Mouse (Mus musculus) adrenal gland, adult (tissue): Measurements from ENCODE around the gene Cacna1h.

ENCODE experiments used
- DNase-seq, 2 experiments: peaks; one replicate each; pipeline ENCODE4 v3.0.0; 2022 to 2023; ENCODE audit warnings: low spot score in 1 of 2; ENCODE audit not compliant: inconsistent age in 2 of 2

Cacna1h gene

DNA sequence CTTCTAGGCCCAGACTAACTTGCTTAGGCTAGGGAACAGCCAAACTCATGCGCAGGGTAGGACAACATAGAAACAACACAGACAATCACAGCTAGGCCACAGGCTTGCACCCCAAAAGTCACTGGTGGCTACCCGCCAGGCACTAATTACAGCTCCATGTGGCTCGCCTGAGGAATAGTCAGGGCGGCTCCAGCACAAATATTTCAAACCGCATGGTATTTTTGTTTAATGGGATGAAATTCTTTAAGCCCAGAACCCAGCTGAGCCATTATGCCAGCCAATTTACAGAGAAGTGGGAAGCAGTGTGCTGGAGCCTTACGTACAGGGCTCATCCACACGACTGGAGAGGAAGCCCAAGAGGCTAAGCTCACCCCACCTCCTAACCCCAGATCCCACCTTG is 24.0 kb downstream of the Cacna1h start:
- DNase-seq = peak in 1 of 2 experiments; percentile 40

GRCm38 (mm10) chr17:25408302-25408999 is 25.1 kb downstream of the Cacna1h start:
- DNase-seq = peak; percentile 71 to 85

DNA sequence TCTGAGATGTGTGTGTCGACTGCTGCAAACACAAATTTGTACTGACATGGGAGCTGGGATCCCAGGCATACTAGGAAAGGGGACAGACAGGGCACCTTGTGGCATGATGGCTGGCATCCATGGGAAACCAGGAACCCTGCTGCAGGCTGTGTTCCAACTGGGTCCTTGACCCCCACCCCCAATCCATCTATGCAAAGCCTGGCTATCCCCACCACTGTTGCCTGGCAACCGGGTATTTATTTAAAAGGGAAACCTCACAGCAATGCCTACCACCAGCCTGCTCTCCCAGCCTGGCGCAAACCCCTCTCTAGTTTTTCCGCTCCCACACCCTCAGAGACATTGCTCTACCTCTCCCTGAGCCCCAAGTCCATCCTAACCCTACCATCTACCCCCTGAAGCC is 26.2 kb downstream of the Cacna1h start:
- peak in 1 of 2 experiments; percentile 68 for DNase-seq

GRCm38 (mm10) chr17:25406011-25406441 is 27.6 kb downstream of the Cacna1h start:
- peak; percentile 65 to 76 for DNase-seq

GRCm38 (mm10) chr17:25405224-25405895 is 28.2 kb downstream of the Cacna1h start:
- DNase-seq = peak; percentile 79 to 86

GRCm38 (mm10) chr17:25404190-25404589 is 29.4 kb downstream of the Cacna1h start:
- DNase-seq = no peak

- DNase-seq = no peak
These were observed 31.4 kb downstream of the Cacna1h start for GRCm38 (mm10) chr17:25402224-25402623.

- DNase-seq = peak in 1 of 2 experiments; percentile 51
These were observed 32.1 kb downstream of the Cacna1h start for GRCm38 (mm10) chr17:25401491-25401890.

DNA sequence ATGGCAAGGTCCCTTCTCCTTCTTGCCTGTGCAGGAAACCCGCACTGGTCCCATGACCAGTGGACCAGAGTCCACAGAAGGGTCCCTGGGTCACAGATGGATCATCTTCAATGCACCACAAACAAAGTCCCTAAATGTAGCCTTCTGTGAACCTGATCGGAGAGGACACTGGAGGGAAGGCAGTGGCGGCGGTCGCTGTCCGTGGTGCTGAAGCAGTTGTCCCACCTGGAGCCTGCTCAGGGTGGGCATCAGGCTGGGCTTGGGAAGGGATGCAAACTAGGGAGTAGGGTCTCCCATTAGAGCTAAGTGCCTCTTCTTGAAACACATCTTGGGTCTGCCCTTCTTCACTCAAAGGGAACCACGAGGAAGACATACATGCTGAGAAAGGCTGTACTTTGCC is 33.1 kb downstream of the Cacna1h start:
- DNase-seq = peak in 1 of 2 experiments; percentile 75

DNA sequence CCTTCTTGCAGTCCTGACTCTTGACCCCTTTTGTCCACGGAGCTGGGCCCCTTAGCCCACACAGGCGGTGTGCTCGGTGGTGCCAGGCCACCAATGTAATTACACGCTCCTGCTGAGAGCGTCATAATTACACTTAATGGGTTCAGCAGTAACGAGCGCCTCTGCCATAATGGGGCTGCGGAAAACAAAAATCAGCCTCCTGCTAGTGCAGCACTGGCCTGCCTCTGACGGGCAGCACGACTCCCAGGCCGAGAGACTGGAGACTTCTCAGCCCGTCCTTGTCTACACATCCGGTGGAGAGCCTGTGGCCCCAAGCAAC is 35.1 kb downstream of the Cacna1h start:
- DNase-seq = peak in 1 of 2 experiments; percentile 48

DNA sequence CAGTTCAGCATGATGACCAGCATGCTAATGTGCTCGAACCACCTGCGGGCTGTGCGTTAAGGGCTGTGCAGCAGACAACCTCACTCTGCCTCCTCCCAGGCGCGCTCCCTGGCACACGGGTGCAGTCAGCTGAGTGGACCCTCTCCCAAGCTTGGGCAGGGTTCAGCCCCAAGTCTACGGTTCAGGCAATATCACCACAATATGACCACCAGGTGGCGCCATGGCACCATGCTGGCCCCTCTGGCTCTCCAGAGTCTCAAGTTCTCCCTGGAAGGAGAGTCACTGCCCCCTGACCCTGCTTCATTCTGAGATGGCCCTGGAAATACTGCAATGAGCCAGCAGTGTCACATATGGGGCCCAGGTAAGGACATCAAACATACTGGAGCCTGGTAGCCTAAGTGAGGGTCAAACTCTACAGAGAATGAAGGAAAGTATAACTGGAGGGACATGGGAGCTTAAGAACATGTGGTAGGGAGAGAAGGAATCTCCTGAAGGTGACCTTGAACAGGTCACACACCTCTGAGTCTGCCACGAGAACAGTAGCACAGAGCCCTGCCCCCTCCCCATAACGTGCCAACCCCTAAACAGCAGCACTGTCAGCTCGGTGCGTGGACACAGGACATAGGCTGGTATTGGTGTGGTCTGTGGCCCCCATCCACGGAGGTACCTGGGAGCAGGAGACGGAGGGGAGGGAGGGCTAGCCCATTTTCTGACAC is 35.6 kb downstream of the Cacna1h start:
- peak; percentile 83 to 94 for DNase-seq

- peak; percentile 76 to 83 for DNase-seq
These were observed 39.1 kb downstream of the Cacna1h start for GRCm38 (mm10) chr17:25394526-25394925.

DNA sequence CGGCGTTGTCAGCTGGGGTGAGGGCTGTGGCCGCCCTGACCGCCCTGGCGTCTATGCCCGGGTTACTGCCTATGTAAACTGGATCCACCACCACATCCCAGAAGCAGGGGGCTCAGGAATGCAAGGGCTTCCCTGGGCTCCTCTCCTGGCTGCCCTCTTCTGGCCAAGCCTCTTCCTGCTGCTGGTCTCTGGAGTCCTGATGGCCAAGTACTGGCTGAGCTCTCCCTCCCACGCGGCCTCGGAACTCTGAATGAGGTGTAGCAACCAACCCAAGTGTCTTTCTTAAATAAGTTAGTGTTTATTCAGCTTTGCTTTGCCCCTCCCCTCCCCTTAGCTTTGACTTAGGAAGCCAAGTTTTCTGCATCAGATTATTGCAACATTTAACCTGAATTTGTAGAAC is 59.6 kb downstream of the Cacna1h start:
- peak; percentile 56 to 83 for DNase-seq

GRCm38 (mm10) chr17:25372491-25372890 is 61.1 kb downstream of the Cacna1h start:
- DNase-seq = peak; percentile 79 to 89

GRCm38 (mm10) chr17:25368973-25369372 is 64.6 kb downstream of the Cacna1h start, which contains the start of gene Tpsg1:
Gene Tpsg1, plus strand, starts transcription at chr17:25369273.
- DNase-seq = no peak

- no peak for DNase-seq
These were observed 67.6 kb downstream of the Cacna1h start, which contains the start of gene Tpsb2 for GRCm38 (mm10) chr17:25366005-25366404. Gene Tpsb2, plus strand, starts transcription at chr17:25366305.

DNA sequence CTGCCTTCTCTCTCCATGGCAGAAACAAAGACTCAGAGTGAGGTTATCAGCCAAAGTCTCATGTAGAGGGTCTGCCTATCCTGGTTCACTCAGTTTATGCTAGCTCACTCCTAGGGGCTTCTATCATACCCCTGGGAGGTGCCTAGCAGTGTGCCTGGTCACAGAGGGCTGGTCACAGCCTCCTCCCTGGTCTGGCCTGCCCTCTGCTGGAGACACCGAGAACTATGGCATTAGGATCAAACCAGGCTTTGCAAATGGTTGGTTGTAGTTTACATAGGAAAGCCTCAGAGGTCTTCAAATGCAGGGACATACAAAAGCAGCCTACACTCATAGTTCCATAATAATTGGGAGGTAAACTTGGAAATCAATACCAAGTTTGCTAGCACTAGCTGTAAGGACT is 69.9 kb downstream of the Cacna1h start:
- DNase-seq = peak; percentile 55 to 84

DNA sequence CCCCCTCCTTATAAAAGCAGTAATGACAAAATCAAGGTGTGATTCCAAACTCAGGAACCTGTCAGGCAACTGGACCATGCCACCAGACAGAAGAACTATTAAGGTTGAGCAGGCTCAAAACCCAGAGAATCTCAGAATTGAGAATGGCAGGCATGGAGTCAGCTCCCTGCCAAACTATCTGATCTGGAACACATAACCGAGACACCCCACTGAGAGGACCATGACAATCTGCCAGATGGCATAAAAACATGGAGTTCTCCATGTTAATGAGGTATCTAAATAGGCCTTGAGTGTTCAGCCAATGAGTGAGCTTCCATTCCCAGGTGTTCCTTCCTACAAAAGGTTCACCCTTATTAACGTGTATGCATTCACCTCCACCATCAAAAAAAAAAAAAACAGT is 72.3 kb downstream of the Cacna1h start:
- no peak for DNase-seq

DNA sequence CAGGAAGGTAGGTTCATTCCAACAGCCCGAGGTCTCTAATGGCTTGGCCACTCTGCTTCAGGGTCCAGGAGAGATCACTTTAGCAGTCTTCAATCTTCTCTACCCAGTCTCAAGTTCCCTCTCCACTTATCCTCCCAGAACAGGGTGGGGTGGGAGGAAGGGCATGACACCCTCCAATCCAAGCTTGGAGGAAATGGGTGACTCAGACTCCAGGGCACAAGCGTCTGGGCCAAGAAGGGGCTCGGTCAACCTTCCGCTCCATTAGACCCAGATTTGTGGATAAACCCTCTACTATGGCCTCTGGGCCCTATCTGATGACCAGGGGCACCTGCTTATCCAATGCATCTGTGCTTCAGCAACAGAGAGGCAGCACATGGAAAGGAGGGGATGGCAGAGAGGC is 88.1 kb downstream of the Cacna1h start, which contains the start of gene Tpsab1:
Tpsab1 (minus strand) TSS at position 101 of the 400 bp plus-strand sequence.
- no peak for DNase-seq

DNA sequence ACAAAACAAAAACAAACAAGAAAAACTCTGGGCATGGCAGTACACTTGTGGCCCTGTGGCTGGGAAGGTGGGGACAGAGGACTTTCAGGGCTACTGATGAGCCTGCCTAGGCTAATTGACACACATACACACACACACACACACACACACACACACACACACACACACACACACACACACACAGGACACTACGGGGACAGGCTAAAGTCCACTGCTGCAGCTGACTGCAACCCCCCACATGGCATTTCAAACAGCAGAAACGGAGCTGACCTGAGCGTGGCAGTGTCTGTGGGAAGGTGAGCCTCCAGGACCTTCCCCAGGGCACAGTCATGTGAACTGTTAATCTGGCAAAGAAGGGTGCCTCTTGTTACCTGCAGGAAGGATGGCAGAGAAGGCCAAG is 92.1 kb downstream of the Cacna1h start:
- DNase-seq = no peak

DNA sequence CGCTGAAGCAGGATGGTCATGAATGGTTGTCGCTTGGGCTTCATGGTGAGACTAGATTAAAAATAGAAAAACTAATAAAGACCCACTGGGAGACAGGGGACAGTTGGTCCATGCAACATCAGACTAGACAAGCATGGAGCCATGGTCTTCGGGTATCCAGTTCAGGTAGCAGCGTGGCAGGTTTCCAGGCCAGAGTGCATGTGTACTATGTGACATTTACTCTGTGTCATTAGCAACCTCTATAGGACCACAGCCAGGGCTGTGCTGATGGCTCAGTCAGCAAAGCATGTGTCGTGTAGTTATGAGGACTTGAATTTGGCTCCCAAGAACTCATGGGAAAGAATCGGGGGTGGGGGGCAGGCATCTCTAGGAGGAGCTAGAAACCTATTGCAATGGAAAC is 93.6 kb downstream of the Cacna1h start:
- DNase-seq = no peak

- DNase-seq = no peak
These were observed 95.4 kb downstream of the Cacna1h start for GRCm38 (mm10) chr17:25338218-25338617.
